In the genomic region with DNA sequence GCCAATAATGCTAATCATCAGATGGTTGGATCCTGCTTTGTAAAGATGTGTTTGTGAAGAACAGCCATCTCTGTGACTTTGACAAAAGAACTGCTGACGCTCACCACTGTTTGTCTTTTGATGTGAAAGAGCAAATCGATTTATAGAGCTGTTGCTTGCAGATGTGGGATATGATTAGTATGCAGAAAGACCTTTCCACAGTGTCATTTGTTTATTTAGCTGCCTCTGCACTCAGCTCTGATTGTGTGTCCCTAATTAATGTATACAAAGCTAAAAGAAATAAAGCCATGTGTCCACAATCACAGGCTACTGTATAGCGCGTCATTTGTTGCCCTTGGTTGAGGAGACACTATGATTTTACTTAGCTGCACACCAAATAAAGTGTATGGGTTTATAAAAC, we compare ENCODE assay signal across 17 mouse cellular contexts.
DNase-seq lines count a peak whose midpoint lies in the region; ATAC-seq and TF ChIP-seq lines count a peak whose summit lies in the region.
"Had no signal": no experiment of that assay in that cellular context is flagged by ENCODE, and none has a peak within 500 bp of the region (broad histone marks: within the 10 kb centered on the region; RNA-seq: fewer than 3 reads in every experiment).

No protein-coding gene starts in this region.

- no peak overlapping the region for H3K4me2 ChIP-seq in hindbrain, postnatal 0 days (ENCODE audit: low read depth, low read length)
- H3K4me2 ChIP-seq in hindbrain, embryonic 14.5 days (replicated peaks), result no peak overlapping the region
- no peak overlapping the region for H3K4me2 ChIP-seq in midbrain, embryonic 11.5 days
- H3K4me2 ChIP-seq: embryonic facial prominence, embryonic 12.5 days; heart, embryonic 13.5 days had no signal

- no peak for TF ChIP-seq POLR2A in brain, embryonic 14.5 days (IDR thresholded peaks at IDR 0.05; ENCODE audit: borderline replicate concordance, extremely low read depth, insufficient read depth, insufficient read length, poor library complexity, severe bottlenecking)

- H3K4me3 ChIP-seq in hindbrain, postnatal 0 days (ENCODE audit: low read length), result no peak overlapping the region
- no peak overlapping the region for H3K4me3 ChIP-seq in hindbrain, embryonic 14.5 days (replicated peaks; ENCODE audit: low read length)
- H3K4me3 ChIP-seq in midbrain, embryonic 11.5 days (ENCODE audit: low read depth, low read length), result no peak overlapping the region
- H3K4me3 ChIP-seq in midbrain, embryonic 10.5 days, result no peak overlapping the region
- H3K4me3 ChIP-seq: embryonic facial prominence, embryonic 12.5 days; heart, embryonic 13.5 days had no signal

- ATAC-seq in hindbrain, postnatal 0 days, result no peak
- ATAC-seq in hindbrain, embryonic 14.5 days (ENCODE audit: low FRiP score), result no peak
- peak; percentile 79 for ATAC-seq in midbrain, embryonic 11.5 days (ENCODE audit: low FRiP score)

- H3K9ac ChIP-seq in hindbrain, postnatal 0 days (replicated peaks; ENCODE audit: low read length), result no peak overlapping the region
- no peak overlapping the region for H3K9ac ChIP-seq in hindbrain, embryonic 14.5 days
- H3K9ac ChIP-seq in midbrain, embryonic 11.5 days (ENCODE audit: low read length), result no peak overlapping the region
- H3K9ac ChIP-seq: embryonic facial prominence, embryonic 12.5 days; heart, embryonic 13.5 days had no signal

- TF ChIP-seq CTCF in hindbrain, postnatal 0 days (IDR thresholded peaks at IDR 0.05; ENCODE audit: low read depth), result no peak
- TF ChIP-seq CTCF in brain, embryonic 14.5 days (IDR thresholded peaks at IDR 0.05; ENCODE audit: borderline replicate concordance, extremely low read depth, insufficient read depth, insufficient read length), result no peak

- no peak overlapping the region for H3K27ac ChIP-seq in hindbrain, postnatal 0 days
- no peak overlapping the region for H3K27ac ChIP-seq in hindbrain, embryonic 14.5 days
- H3K27ac ChIP-seq in midbrain, embryonic 11.5 days (ENCODE audit: low read depth, low read length), result no peak overlapping the region
- H3K27ac ChIP-seq in midbrain, embryonic 10.5 days (replicated peaks), result no peak overlapping the region
- H3K27ac ChIP-seq: embryonic facial prominence, embryonic 12.5 days; heart, embryonic 13.5 days had no signal

- no peaks in the 10 kb centered on the region for H3K36me3 ChIP-seq in hindbrain, postnatal 0 days (ENCODE audit: insufficient read depth, low read length)
- H3K36me3 ChIP-seq in hindbrain, embryonic 14.5 days (replicated peaks; ENCODE audit: control insufficient read depth, insufficient read depth), result no peaks in the 10 kb centered on the region
- H3K36me3 ChIP-seq in midbrain, embryonic 11.5 days (ENCODE audit: control insufficient read depth, insufficient read depth, low read length), result no peaks in the 10 kb centered on the region
- no peaks in the 10 kb centered on the region for H3K36me3 ChIP-seq in midbrain, embryonic 10.5 days
- H3K36me3 ChIP-seq: embryonic facial prominence, embryonic 12.5 days; heart, embryonic 13.5 days had no signal

- WGBS in hindbrain, postnatal 0 days, result 58% methylated on average over 4 of the region's 4 CpGs
- 57% methylated on average over 4 of the region's 4 CpGs for WGBS in hindbrain, embryonic 14.5 days
- WGBS in midbrain, embryonic 11.5 days, result 67% methylated on average over 4 of the region's 4 CpGs
- WGBS in midbrain, embryonic 10.5 days, result 83% methylated on average over 4 of the region's 4 CpGs

- peak; percentile 11 for DNase-seq in hindbrain, postnatal 0 days (ENCODE audit: low spot score)
- no peak for DNase-seq in hindbrain, embryonic 14.5 days (ENCODE audit: low spot score)
- peak; percentile 77 for DNase-seq in midbrain, embryonic 11.5 days (ENCODE audit: low spot score, missing footprints)
- no peak for DNase-seq in midbrain, embryonic 10.5 days (ENCODE audit: low spot score)
- DNase-seq in brain, adult 2 months (ENCODE audit: low read depth, low spot score), result peak; percentile 3
- DNase-seq in brain, embryonic 14.5 days (ENCODE audit: low read depth), result peak; percentile 57
- DNase-seq in cerebellum, adult 11 months, result no peak
- DNase-seq: adrenal gland, adult 2 months; adrenal gland, postnatal 25 days; cerebellum, adult 11-12 months; cerebellum, adult 9-10 months; cerebellum, postnatal 25 days; gastrocnemius, postnatal 36 days; heart, adult 11 months; heart, postnatal 36 days had no signal

- no peaks in the 10 kb centered on the region for H3K4me1 ChIP-seq in hindbrain, postnatal 0 days (ENCODE audit: insufficient read depth, low read length)
- no peaks in the 10 kb centered on the region for H3K4me1 ChIP-seq in hindbrain, embryonic 14.5 days (replicated peaks; ENCODE audit: control insufficient read depth, insufficient read depth, low read length)
- H3K4me1 ChIP-seq in midbrain, embryonic 11.5 days (ENCODE audit: control insufficient read depth, insufficient read depth, low read length), result no peaks in the 10 kb centered on the region
- peaks cover 6% of the 10 kb centered on the region; the same call in 1 of the 2 replicates for H3K4me1 ChIP-seq in midbrain, embryonic 10.5 days
- H3K4me1 ChIP-seq: embryonic facial prominence, embryonic 12.5 days; heart, embryonic 13.5 days had no signal

- no peaks in the 10 kb centered on the region for H3K9me3 ChIP-seq in hindbrain, postnatal 0 days (ENCODE audit: low read length)
- H3K9me3 ChIP-seq in hindbrain, embryonic 14.5 days (ENCODE audit: control insufficient read depth, low read length), result no peaks in the 10 kb centered on the region
- no peaks in the 10 kb centered on the region for H3K9me3 ChIP-seq in midbrain, embryonic 11.5 days (ENCODE audit: control insufficient read depth, low read length)
- H3K9me3 ChIP-seq in midbrain, embryonic 10.5 days (replicated peaks), result no peaks in the 10 kb centered on the region
- H3K9me3 ChIP-seq: embryonic facial prominence, embryonic 12.5 days; heart, embryonic 13.5 days had no signal

- H3K27me3 ChIP-seq in hindbrain, postnatal 0 days (ENCODE audit: insufficient read depth, low read length), result no peaks in the 10 kb centered on the region
- no peaks in the 10 kb centered on the region for H3K27me3 ChIP-seq in hindbrain, embryonic 14.5 days (ENCODE audit: control insufficient read depth, insufficient read depth, low read length)
- no peaks in the 10 kb centered on the region for H3K27me3 ChIP-seq in midbrain, embryonic 11.5 days (ENCODE audit: control insufficient read depth, insufficient read depth, low read length)
- no peaks in the 10 kb centered on the region for H3K27me3 ChIP-seq in midbrain, embryonic 10.5 days (ENCODE audit: low read depth, poor library complexity, severe bottlenecking)
- H3K27me3 ChIP-seq: embryonic facial prominence, embryonic 12.5 days; heart, embryonic 13.5 days had no signal

Comparison
In these comparisons a context has a peak if more than half of its experiments do, and no peak if none do; other contexts are left out.
1. DNase-seq: peak in hindbrain, postnatal 0 days (single experiment), midbrain, embryonic 11.5 days (single experiment), brain, adult 2 months (single experiment) and brain, embryonic 14.5 days (single experiment); none in hindbrain, embryonic 14.5 days (single experiment), midbrain, embryonic 10.5 days (single experiment) and cerebellum, adult 11 months (single experiment).